Mouse (Mus musculus) liver (tissue): ENCODE measurements around the gene Tpbg.
"Not testable (repeated sequence)": the region's sequence is repeated elsewhere in the genome, so short reads cannot be mapped to it uniquely, and the experiment has no call there.

Source experiments
- DNase-seq: peaks from one replicate; pipeline ENCODE4 v3.0.0-alpha.2; 2020; ENCODE audit warnings: mixed read lengths

Tpbg gene

GRCm38 (mm10) chr9:85842351-85843011 lies at the start of gene Tpbg:
Gene Tpbg, plus strand, starts transcription at chr9:85842380.
- DNase-seq: peak; percentile 24

GRCm38 (mm10) chr9:85801986-85802385 lies 40.2 kb upstream of the Tpbg start:
- not testable (repeated sequence) for DNase-seq

GRCm38 (mm10) chr9:85802563-85802962 lies 39.6 kb upstream of the Tpbg start:
- no peak for DNase-seq

GRCm38 (mm10) chr9:85806411-85806810 lies 35.8 kb upstream of the Tpbg start:
- no peak for DNase-seq

GRCm38 (mm10) chr9:85809246-85809645 lies 32.9 kb upstream of the Tpbg start:
- no peak for DNase-seq

- no peak for DNase-seq
Measured at GRCm38 (mm10) chr9:85820829-85821228, 21.4 kb upstream of the Tpbg start.

GRCm38 (mm10) chr9:85835521-85836425 lies 6.4 kb upstream of the Tpbg start:
- DNase-seq: no peak

GRCm38 (mm10) chr9:85839626-85840025 lies 2.6 kb upstream of the Tpbg start:
- DNase-seq: no peak

- peak; percentile 25 for DNase-seq
Measured at GRCm38 (mm10) chr9:85841891-85842290, 289 bp upstream of the Tpbg start.

GRCm38 (mm10) chr9:85843031-85843890 lies 1.1 kb downstream of the Tpbg start:
- peak; percentile 14 for DNase-seq

GRCm38 (mm10) chr9:85843891-85844646 lies 1.9 kb downstream of the Tpbg start:
- DNase-seq: no peak

GRCm38 (mm10) chr9:85844647-85844983 lies 2.4 kb downstream of the Tpbg start:
- DNase-seq: no peak

GRCm38 (mm10) chr9:85846186-85846585 lies 4.0 kb downstream of the Tpbg start:
- DNase-seq: no peak

GRCm38 (mm10) chr9:85854780-85855179 lies 12.6 kb downstream of the Tpbg start:
- no peak for DNase-seq

- no peak for DNase-seq
Measured at GRCm38 (mm10) chr9:85856511-85856910, 14.3 kb downstream of the Tpbg start.

- DNase-seq: no peak
Measured at GRCm38 (mm10) chr9:85861065-85861464, 18.9 kb downstream of the Tpbg start.

- DNase-seq: no peak
Measured at GRCm38 (mm10) chr9:85862562-85862961, 20.4 kb downstream of the Tpbg start.

- DNase-seq: no peak
Measured at GRCm38 (mm10) chr9:85872908-85873307, 30.7 kb downstream of the Tpbg start.

GRCm38 (mm10) chr9:85893681-85894080 lies 51.5 kb downstream of the Tpbg start:
- DNase-seq: no peak
